Mouse (Mus musculus) hindbrain, embryonic 13.5 days (tissue): ENCODE measurements around the gene Slc16a8. TPM values are rescaled to one million over a fixed set of nuclear protein-coding genes. Genes with fewer than 3 reads are reported as not detected.

Experiments used
- ATAC-seq: fragments of 200-750 bp; cut with Nextera tagmentation; 2 replicates; pipeline ENCODE4 v1.8.0; 2017; ENCODE audit warnings: moderate TSS enrichment; ENCODE audit not compliant: low FRiP score
- H3K27ac ChIP-seq: fragments of 300-500 bp; sonication (generic); 2 replicates; pipeline ENCODE4 v1.5.1; 2015; ENCODE audit warnings: inconsistent platforms, mild to moderate bottlenecking, moderate library complexity
- H3K27me3 ChIP-seq: fragments of 300-500 bp; sonication (generic); 2 replicates; pipeline ENCODE4 v1.6.1; 2015; ENCODE audit warnings: mild to moderate bottlenecking, inconsistent platforms
- H3K36me3 ChIP-seq: fragments of 300-500 bp; sonication (generic); 2 replicates; pipeline ENCODE4 v1.6.1; 2015; ENCODE audit warnings: mild to moderate bottlenecking, inconsistent platforms
- H3K4me1 ChIP-seq: fragments of 300-500 bp; sonication (generic); replicated peaks from 2 replicates; pipeline ENCODE4 v1.6.1; 2015; ENCODE audit warnings: inconsistent platforms
- H3K4me2 ChIP-seq: fragments of 300-500 bp; sonication (generic); 2 replicates; pipeline ENCODE4 v1.6.1; 2015; ENCODE audit warnings: inconsistent platforms, mild to moderate bottlenecking, moderate library complexity
- H3K4me3 ChIP-seq: fragments of 300-500 bp; sonication (generic); 2 replicates; pipeline ENCODE4 v1.5.1; 2015; ENCODE audit warnings: mild to moderate bottlenecking, inconsistent platforms
- H3K9ac ChIP-seq: fragments of 300-500 bp; sonication (generic); 2 replicates; pipeline ENCODE4 v1.6.1; 2015; ENCODE audit warnings: mild to moderate bottlenecking, inconsistent platforms
- H3K9me3 ChIP-seq: fragments of 300-500 bp; sonication (generic); 2 replicates; pipeline ENCODE4 v1.6.1; 2016; ENCODE audit warnings: inconsistent platforms
- WGBS: fragments of 180-500 bp; shearing (Covaris S2); methylation state at CpG from one replicate; pipeline ENCODE4 v1.1.7; 2015; 5-methylcytosine and 5-hydroxymethylcytosine counted together
- polyA plus RNA-seq: library from polyadenylated mRNA; unstranded; fragments of >200 nt; fragmentation: Nextera tagmentation; extraction: Ambion mirVana; gene quantifications from 2 replicates; pipeline ENCODE4 v1.2.1, GENCODE M21; 2015

The Slc16a8 gene
- polyA plus RNA-seq, result 0.54 and 0.86 TPM in 2 replicates

- H3K27ac ChIP-seq, result no peak within 1 kb of the TSS
- no peak within 1 kb of the TSS for H3K9ac ChIP-seq
- H3K4me3 ChIP-seq, result no peak within 1 kb of the TSS
- peaks cover 73% of the 10 kb centered on the region for H3K27me3 ChIP-seq
- no peaks in the 10 kb centered on the region for H3K9me3 ChIP-seq
- no peak for ATAC-seq
- peaks cover 5% of the 10 kb centered on the region for H3K36me3 ChIP-seq
- peaks cover 14% of the 10 kb centered on the region for H3K4me1 ChIP-seq
- H3K4me2 ChIP-seq, result no peak within 1 kb of the TSS
- WGBS, result 28% methylated on average over 3 of the region's 3 CpGs
Observed at GRCm38 (mm10) chr15:79254661-79255060, at the start of gene Slc16a8. Gene Slc16a8, minus strand, starts transcription at chr15:79254761.

- Histone ChIP-seq H3K4me3 (no peak overlapping the region), H3K9ac (no peak overlapping the region), H3K4me1 (0 out of 2 replicates have a peak, but pooled peaks cover 5% of the 10 kb centered on the region), H3K27ac (no peak overlapping the region), H3K36me3 (peaks cover 52% of the 10 kb centered on the region), H3K4me2 (no peak overlapping the region), H3K9me3 (no peaks in the 10 kb centered on the region), H3K27me3 (no peaks in the 10 kb centered on the region)
- 82% methylated on average over 8 of the region's 8 CpGs for WGBS
- ATAC-seq, result no peak
Observed at GRCm38 (mm10) chr15:79303725-79304124, 49.2 kb upstream of the Slc16a8 start.

GRCm38 (mm10) chr15:79299563-79300155, 45.1 kb upstream of the Slc16a8 start:
- ATAC-seq, result no peak
- Histone ChIP-seq H3K4me3 (no peak overlapping the region), H3K9ac (no peak overlapping the region), H3K27ac (no peak overlapping the region), H3K27me3 (no peaks in the 10 kb centered on the region), H3K36me3 (peaks cover 20% of the 10 kb centered on the region), H3K4me2 (no peak overlapping the region), H3K4me1 (no peaks in the 10 kb centered on the region), H3K9me3 (no peaks in the 10 kb centered on the region)
- 86% methylated on average over 2 of the region's 2 CpGs for WGBS

GRCm38 (mm10) chr15:79298553-79298952, 44.0 kb upstream of the Slc16a8 start:
- no peak overlapping the region for H3K4me2 ChIP-seq
- ATAC-seq, result no peak
- WGBS, result 87% methylated on average over 6 of the region's 6 CpGs

GRCm38 (mm10) chr15:79292779-79293178, 38.2 kb upstream of the Slc16a8 start:
- 87% methylated on average over 9 of the region's 9 CpGs for WGBS
- Histone ChIP-seq H3K9ac (no peak overlapping the region), H3K4me1 (no peaks in the 10 kb centered on the region), H3K4me3 (no peak overlapping the region), H3K27ac (no peak overlapping the region), H3K9me3 (no peaks in the 10 kb centered on the region), H3K4me2 (no peak overlapping the region), H3K36me3 (peaks cover 14% of the 10 kb centered on the region), H3K27me3 (no peaks in the 10 kb centered on the region)
- ATAC-seq, result no peak

More at GRCm38 (mm10) chr15:79298553-79298952, 44.0 kb upstream of the Slc16a8 start:
- no peaks in the 10 kb centered on the region for H3K27me3 ChIP-seq
- H3K27ac ChIP-seq, result no peak overlapping the region
- H3K9ac ChIP-seq, result no peak overlapping the region
- no peaks in the 10 kb centered on the region for H3K4me1 ChIP-seq
- no peak overlapping the region for H3K4me3 ChIP-seq
- peaks cover 20% of the 10 kb centered on the region for H3K36me3 ChIP-seq
- H3K9me3 ChIP-seq, result no peaks in the 10 kb centered on the region

- no peak for ATAC-seq
- Histone ChIP-seq H3K4me1 (no peaks in the 10 kb centered on the region), H3K4me3 (no peak overlapping the region), H3K36me3 (peaks cover 31% of the 10 kb centered on the region), H3K9ac (no peak overlapping the region), H3K9me3 (no peaks in the 10 kb centered on the region), H3K4me2 (no peak overlapping the region), H3K27ac (no peak overlapping the region), H3K27me3 (no peaks in the 10 kb centered on the region)
- 83% methylated on average over 3 of the region's 3 CpGs for WGBS
Observed at GRCm38 (mm10) chr15:79290340-79290739, 35.8 kb upstream of the Slc16a8 start.

GRCm38 (mm10) chr15:79289441-79289840, 34.9 kb upstream of the Slc16a8 start:
- Histone ChIP-seq H3K27me3 (no peaks in the 10 kb centered on the region), H3K4me3 (no peak overlapping the region), H3K9ac (no peak overlapping the region), H3K9me3 (no peaks in the 10 kb centered on the region), H3K4me2 (no peak overlapping the region), H3K36me3 (peaks cover 31% of the 10 kb centered on the region), H3K4me1 (no peaks in the 10 kb centered on the region), H3K27ac (no peak overlapping the region)
- ATAC-seq, result no peak
- WGBS, result 90% methylated on average over 12 of the region's 12 CpGs

- Histone ChIP-seq H3K9ac (no peak overlapping the region), H3K4me3 (no peak overlapping the region), H3K4me2 (no peak overlapping the region), H3K36me3 (peaks cover 31% of the 10 kb centered on the region), H3K27ac (no peak overlapping the region), H3K27me3 (no peaks in the 10 kb centered on the region), H3K9me3 (no peaks in the 10 kb centered on the region), H3K4me1 (no peaks in the 10 kb centered on the region)
- WGBS, result 93% methylated on average over 3 of the region's 3 CpGs
- no peak for ATAC-seq
Observed at GRCm38 (mm10) chr15:79288387-79288786, 33.8 kb upstream of the Slc16a8 start.

GRCm38 (mm10) chr15:79287091-79287490, 32.5 kb upstream of the Slc16a8 start:
- Histone ChIP-seq H3K4me1 (no peaks in the 10 kb centered on the region), H3K27ac (no peak overlapping the region), H3K4me3 (no peak overlapping the region), H3K9me3 (no peaks in the 10 kb centered on the region), H3K4me2 (no peak overlapping the region), H3K36me3 (peaks cover 31% of the 10 kb centered on the region), H3K27me3 (no peaks in the 10 kb centered on the region), H3K9ac (no peak overlapping the region)
- WGBS, result 93% methylated on average over 7 of the region's 7 CpGs
- ATAC-seq, result no peak

GRCm38 (mm10) chr15:79286141-79286540, 31.6 kb upstream of the Slc16a8 start:
- no peak for ATAC-seq
- Histone ChIP-seq H3K4me3 (no peak overlapping the region), H3K9ac (no peak overlapping the region), H3K27ac (no peak overlapping the region), H3K4me1 (no peaks in the 10 kb centered on the region), H3K4me2 (no peak overlapping the region), H3K36me3 (peaks cover 31% of the 10 kb centered on the region), H3K27me3 (no peaks in the 10 kb centered on the region), H3K9me3 (no peaks in the 10 kb centered on the region)
- WGBS, result 87% methylated on average over 7 of the region's 7 CpGs

- Histone ChIP-seq H3K4me3 (no peak within 1 kb of the TSS), H3K9me3 (no peaks in the 10 kb centered on the region), H3K27ac (no peak within 1 kb of the TSS), H3K27me3 (no peaks in the 10 kb centered on the region), H3K4me2 (no peak within 1 kb of the TSS), H3K36me3 (peaks cover 31% of the 10 kb centered on the region), H3K9ac (no peak within 1 kb of the TSS), H3K4me1 (no peaks in the 10 kb centered on the region)
- WGBS, result 73% methylated on average over 10 of the region's 10 CpGs
- no peak for ATAC-seq
Observed at GRCm38 (mm10) chr15:79285399-79285798, 30.8 kb upstream of the Slc16a8 start, which contains the start of gene Baiap2l2. Gene Baiap2l2, minus strand, starts transcription at chr15:79285537.

GRCm38 (mm10) chr15:79283371-79283770, 28.8 kb upstream of the Slc16a8 start:
- H3K36me3 ChIP-seq, result peaks cover 23% of the 10 kb centered on the region
- H3K9ac ChIP-seq, result no peak overlapping the region
- no peaks in the 10 kb centered on the region for H3K4me1 ChIP-seq
- H3K9me3 ChIP-seq, result no peaks in the 10 kb centered on the region
- no peak for ATAC-seq
- no peak overlapping the region for H3K4me3 ChIP-seq
- H3K27ac ChIP-seq, result no peak overlapping the region
- 83% methylated on average over 4 of the region's 4 CpGs for WGBS
- no peaks in the 10 kb centered on the region for H3K27me3 ChIP-seq
- no peak overlapping the region for H3K4me2 ChIP-seq

GRCm38 (mm10) chr15:79282434-79282833, 27.9 kb upstream of the Slc16a8 start:
- ATAC-seq, result no peak
- Histone ChIP-seq H3K27me3 (no peaks in the 10 kb centered on the region), H3K4me1 (no peaks in the 10 kb centered on the region), H3K9ac (no peak overlapping the region), H3K4me2 (no peak overlapping the region), H3K4me3 (no peak overlapping the region), H3K27ac (no peak overlapping the region), H3K9me3 (no peaks in the 10 kb centered on the region), H3K36me3 (peaks cover 13% of the 10 kb centered on the region)
- WGBS, result 82% methylated on average over 5 of the region's 5 CpGs
